Mouse (Mus musculus) embryonic facial prominence, embryonic 14.5 days (tissue): Measurements from ENCODE around the gene Stom. TPM values are rescaled to one million over a fixed set of nuclear protein-coding genes. Genes with fewer than 3 reads are reported as not detected.

ENCODE experiments used
- ATAC-seq: fragments of 200-750 bp; cut with Nextera tagmentation; 2 replicates; pipeline ENCODE4 v1.8.0; 2017; ENCODE audit warnings: low read depth, moderate number of reproducible peaks, moderate TSS enrichment
- DNase-seq: peaks from one replicate; pipeline ENCODE4 v3.0.0-alpha.2; 2015; ENCODE audit warnings: low spot score
- H3K27ac ChIP-seq: fragments of 300-500 bp; sonication (generic); replicated peaks from 2 replicates; pipeline ENCODE4 v1.5.1; 2014; ENCODE audit warnings: low read depth, mild to moderate bottlenecking, low read length, moderate library complexity
- H3K27me3 ChIP-seq: fragments of 300-500 bp; sonication (generic); replicated peaks from 2 replicates; pipeline ENCODE4 v1.6.1; 2014; ENCODE audit warnings: low read length; ENCODE audit not compliant: control insufficient read depth, insufficient read depth
- H3K36me3 ChIP-seq: fragments of 300-500 bp; sonication (generic); 2 replicates; pipeline ENCODE4 v1.6.1; 2014; ENCODE audit warnings: low read length, mixed read lengths; ENCODE audit not compliant: control insufficient read depth, insufficient read depth
- H3K4me1 ChIP-seq: fragments of 300-500 bp; sonication (generic); 2 replicates; pipeline ENCODE4 v1.6.1; 2014; ENCODE audit warnings: antibody characterized with exemption, low read length; ENCODE audit not compliant: control insufficient read depth, insufficient read depth
- H3K4me2 ChIP-seq: fragments of 300-500 bp; sonication (generic); 2 replicates; pipeline ENCODE4 v1.6.1; 2014; ENCODE audit warnings: low read depth, mild to moderate bottlenecking, low read length, moderate library complexity, mixed read lengths
- H3K4me3 ChIP-seq: fragments of 300-500 bp; sonication (generic); 2 replicates; pipeline ENCODE4 v1.5.1; 2014; ENCODE audit warnings: low read depth, mild to moderate bottlenecking, low read length
- H3K9ac ChIP-seq: fragments of 300-500 bp; sonication (generic); 2 replicates; pipeline ENCODE4 v1.6.1; 2014; ENCODE audit warnings: low read depth, mild to moderate bottlenecking, low read length, moderate library complexity, mixed read lengths
- H3K9me3 ChIP-seq: fragments of 300-500 bp; sonication (generic); 2 replicates; pipeline ENCODE4 v1.6.1; 2016; ENCODE audit warnings: low read length; ENCODE audit not compliant: control insufficient read depth
- WGBS: fragments of 180-500 bp; shearing (Covaris S2); extraction: QIAGEN DNeasy Blood & Tissue Kit; methylation state at CpG from one replicate; pipeline ENCODE4 v1.1.7; 2014; 5-methylcytosine and 5-hydroxymethylcytosine counted together
- polyA plus RNA-seq: library from polyadenylated mRNA; unstranded; fragments of >200 nt; fragmentation: Nextera tagmentation; extraction: Ambion mirVana; gene quantifications from 2 replicates; pipeline ENCODE4 v1.2.1, GENCODE M21; 2014

The Stom gene
- polyA plus RNA-seq, 1 experiment from 2014 or later: 33.2 TPM

GRCm38 (mm10) chr2:35288758-35289635, 47.8 kb downstream of the Stom start:
- Histone ChIP-seq H3K27me3 (no peaks in the 10 kb centered on the region), H3K9me3 (no peaks in the 10 kb centered on the region), H3K27ac (no peak overlapping the region), H3K9ac (no peak overlapping the region), H3K4me2 (no peak overlapping the region), H3K4me1 (no peaks in the 10 kb centered on the region), H3K4me3 (no peak overlapping the region), H3K36me3 (peaks cover 60% of the 10 kb centered on the region)
- 37% methylated on average over 12 of the region's 13 CpGs for WGBS
- DNase-seq: peak; percentile 55
- ATAC-seq: no peak; the same call in 1 of the 2 replicates

DNA sequence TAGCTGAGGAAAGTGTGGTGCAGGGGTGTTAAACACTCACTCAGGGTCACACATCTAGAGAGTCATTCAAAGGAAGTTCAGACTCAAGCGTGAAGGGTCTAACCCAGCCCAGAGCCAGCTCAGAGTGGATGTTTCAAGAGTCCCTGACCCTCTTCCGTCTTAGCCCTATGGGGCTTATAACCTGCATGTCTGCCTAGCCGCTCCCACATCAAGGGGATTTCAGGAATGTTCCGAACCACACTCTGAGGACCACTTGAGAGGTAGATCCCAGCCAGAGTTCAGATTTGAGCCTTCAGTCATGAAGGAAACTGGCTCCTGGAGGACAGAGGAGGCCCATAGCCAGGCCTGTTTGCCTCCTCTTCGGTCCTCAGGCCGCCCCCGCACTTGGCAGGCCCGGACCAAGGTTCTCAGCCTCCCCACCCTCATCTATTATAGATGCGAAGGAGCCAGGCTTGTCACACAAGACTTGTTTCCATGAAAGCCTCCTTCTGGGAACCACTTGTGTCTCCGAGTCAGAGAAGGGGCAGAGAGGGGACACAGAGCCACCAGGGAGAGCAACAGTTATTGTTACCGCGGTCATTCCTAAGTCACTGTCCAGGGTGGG, 49.7 kb downstream of the Stom start:
- Histone ChIP-seq H3K36me3 (peaks cover 43% of the 10 kb centered on the region), H3K27ac (no peak overlapping the region), H3K9me3 (no peaks in the 10 kb centered on the region), H3K27me3 (no peaks in the 10 kb centered on the region), H3K4me1 (peaks cover 6% of the 10 kb centered on the region; the same call in 1 of the 2 replicates), H3K9ac (no peak overlapping the region), H3K4me3 (no peak overlapping the region), H3K4me2 (no peak overlapping the region)
- 80% methylated on average over 12 of the region's 12 CpGs for WGBS
- DNase-seq (no peak), ATAC-seq (no peak)

GRCm38 (mm10) chr2:35285209-35285608, 51.6 kb downstream of the Stom start:
- WGBS: 73% methylated on average over 5 of the region's 5 CpGs
- ATAC-seq (no peak), DNase-seq (no peak)
- peaks cover 28% of the 10 kb centered on the region for H3K36me3 ChIP-seq
- no peak overlapping the region for H3K27ac ChIP-seq
- peaks cover 10% of the 10 kb centered on the region; the same call in 1 of the 2 replicates for H3K4me1 ChIP-seq
- no peaks in the 10 kb centered on the region for H3K9me3 ChIP-seq
- no peak overlapping the region for H3K4me2 ChIP-seq
- 0 out of 2 replicates have a peak, but pooled peaks cover 4% of the 10 kb centered on the region for H3K27me3 ChIP-seq
- H3K9ac ChIP-seq: no peak overlapping the region
- no peak overlapping the region for H3K4me3 ChIP-seq

GRCm38 (mm10) chr2:35283997-35284396, 52.8 kb downstream of the Stom start:
- 88% methylated on average over 4 of the region's 4 CpGs for WGBS
- Histone ChIP-seq H3K9me3 (no peaks in the 10 kb centered on the region), H3K27ac (no peak overlapping the region), H3K4me1 (peaks cover 10% of the 10 kb centered on the region; the same call in 1 of the 2 replicates), H3K9ac (no peak overlapping the region), H3K4me2 (no peak overlapping the region), H3K36me3 (peaks cover 26% of the 10 kb centered on the region), H3K27me3 (0 out of 2 replicates have a peak, but pooled peaks cover 4% of the 10 kb centered on the region), H3K4me3 (no peak overlapping the region)
- ATAC-seq (no peak), DNase-seq (no peak)

- Histone ChIP-seq H3K36me3 (peaks cover 26% of the 10 kb centered on the region), H3K9me3 (no peaks in the 10 kb centered on the region), H3K4me1 (peaks cover 20% of the 10 kb centered on the region), H3K27me3 (0 out of 2 replicates have a peak, but pooled peaks cover 4% of the 10 kb centered on the region), H3K27ac (no peak overlapping the region), H3K4me2 (peak overlapping the region; percentile 70), H3K4me3 (peak overlapping the region; percentile 43), H3K9ac (peak overlapping the region; percentile 61)
- peak; percentile 66 for ATAC-seq
- DNase-seq: peak; percentile 42
- WGBS: 2% methylated on average over 25 of the region's 32 CpGs
Measured at GRCm38 (mm10) chr2:35282214-35282613, 54.6 kb downstream of the Stom start.

- ATAC-seq (no peak), DNase-seq (no peak)
- H3K27me3 ChIP-seq: 0 out of 2 replicates have a peak, but pooled peaks cover 4% of the 10 kb centered on the region
- no peak overlapping the region for H3K4me3 ChIP-seq
- no peaks in the 10 kb centered on the region for H3K9me3 ChIP-seq
- H3K27ac ChIP-seq: no peak overlapping the region
- peaks cover 31% of the 10 kb centered on the region for H3K4me1 ChIP-seq
- H3K9ac ChIP-seq: no peak overlapping the region
- WGBS: 59% methylated on average over 3 of the region's 3 CpGs
- H3K36me3 ChIP-seq: peaks cover 9% of the 10 kb centered on the region
- H3K4me2 ChIP-seq: no peak overlapping the region
Measured at GRCm38 (mm10) chr2:35280001-35280400, 56.8 kb downstream of the Stom start.

DNA sequence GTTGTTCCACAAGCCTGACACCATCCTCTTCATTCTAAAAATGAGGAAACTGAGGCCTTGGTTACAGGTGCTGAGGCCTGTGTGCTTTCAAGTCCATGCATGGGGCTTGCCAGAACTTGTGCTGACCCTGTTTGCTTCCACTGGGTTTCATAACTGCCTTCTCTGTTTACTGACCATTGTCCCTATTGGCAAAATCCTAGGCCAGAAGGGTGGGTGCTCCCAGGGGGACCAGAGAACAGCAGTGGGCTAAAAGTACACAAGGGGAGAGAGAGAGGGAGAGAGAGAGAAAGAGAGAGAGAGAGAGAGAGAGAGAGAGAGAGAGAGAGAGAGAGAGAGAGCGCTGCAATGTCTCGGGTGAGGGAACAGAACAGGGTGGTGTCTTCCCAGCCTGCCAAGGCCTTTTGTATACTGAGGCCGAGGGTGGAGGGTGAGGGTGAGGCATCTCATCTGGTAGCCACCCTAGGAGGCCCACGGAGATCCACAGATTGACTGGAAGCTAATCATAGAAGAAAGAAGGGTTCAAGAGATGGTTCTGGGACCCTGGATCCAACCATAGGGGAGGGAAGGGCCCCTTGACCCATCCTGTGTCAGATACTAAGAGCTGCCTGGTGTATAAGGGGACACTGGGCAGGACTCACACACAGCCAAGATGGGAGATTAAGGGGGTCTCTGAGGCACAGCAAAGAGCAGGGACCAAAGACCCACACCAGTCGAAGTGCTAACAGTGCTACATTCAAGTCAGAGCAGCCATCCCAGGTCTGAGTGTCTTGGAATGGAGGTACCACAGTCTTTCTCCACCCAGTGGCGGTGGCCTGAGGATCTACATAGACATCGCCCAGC, 58.2 kb downstream of the Stom start:
- no peaks in the 10 kb centered on the region for H3K9me3 ChIP-seq
- H3K4me3 ChIP-seq: no peak overlapping the region
- 77% methylated on average over 7 of the region's 7 CpGs for WGBS
- H3K36me3 ChIP-seq: no peaks in the 10 kb centered on the region
- peaks cover 45% of the 10 kb centered on the region for H3K4me1 ChIP-seq
- H3K27ac ChIP-seq: no peak overlapping the region
- H3K4me2 ChIP-seq: no peak overlapping the region
- no peak for ATAC-seq
- H3K9ac ChIP-seq: no peak overlapping the region
- no peak for DNase-seq
- H3K27me3 ChIP-seq: 0 out of 2 replicates have a peak, but pooled peaks cover 4% of the 10 kb centered on the region

GRCm38 (mm10) chr2:35277686-35278085, 59.1 kb downstream of the Stom start:
- Histone ChIP-seq H3K4me1 (peaks cover 53% of the 10 kb centered on the region), H3K9me3 (no peaks in the 10 kb centered on the region), H3K36me3 (no peaks in the 10 kb centered on the region), H3K4me3 (no peak overlapping the region), H3K27ac (no peak overlapping the region), H3K4me2 (no peak overlapping the region), H3K27me3 (0 out of 2 replicates have a peak, but pooled peaks cover 4% of the 10 kb centered on the region), H3K9ac (no peak overlapping the region)
- ATAC-seq (no peak), DNase-seq (no peak)
- WGBS: 75% methylated on average over 3 of the region's 3 CpGs
